ENCODE assay signal across 8 mouse cellular contexts in genomic region chr1:64121559-64122465, GRCm38 (mm10). TPM values are rescaled to one million over a fixed set of nuclear protein-coding genes. Genes with fewer than 3 reads are reported as not detected.
DNase-seq lines count a peak whose midpoint lies in the region; ATAC-seq and TF ChIP-seq lines count a peak whose summit lies in the region.

Gene Klf7 (minus strand): TSS chr1:64122282.

- TF ChIP-seq CTCF in heart, adult 2 months (IDR thresholded peaks at IDR 0.05) = peak; percentile 63

- H3K36me3 ChIP-seq in embryonic facial prominence, embryonic 14.5 days (ENCODE audit: control insufficient read depth, insufficient read depth, low read length) = no peaks in the 10 kb centered on the region
- peaks cover 9% of the 10 kb centered on the region for H3K36me3 ChIP-seq in heart, adult 2 months (ENCODE audit: control insufficient read depth, insufficient read depth, low read length)
- H3K36me3 ChIP-seq in limb, embryonic 13.5 days = no peaks in the 10 kb centered on the region
- no peaks in the 10 kb centered on the region for H3K36me3 ChIP-seq in midbrain, embryonic 16.5 days (ENCODE audit: control insufficient read depth, insufficient read depth, low read length)

- peak within 1 kb of the TSS; percentile 62 for H3K4me3 ChIP-seq in embryonic facial prominence, embryonic 14.5 days (ENCODE audit: low read depth, low read length)
- H3K4me3 ChIP-seq in heart, adult 2 months = peak within 1 kb of the TSS; percentile 86
- peak within 1 kb of the TSS; percentile 71 for H3K4me3 ChIP-seq in limb, embryonic 13.5 days
- peak within 1 kb of the TSS; percentile 69 for H3K4me3 ChIP-seq in midbrain, embryonic 16.5 days (ENCODE audit: low read depth, low read length)

- intact Hi-C loops in heart, adult 2 months (cut with DNase I) = loop anchor here (1.0 to 10.0 kb wide), 9 partner anchors 70 to 387 kb away; partner anchors contain the start of genes 4933402D24Rik, Fastkd2 and Mdh1b

- WGBS in embryonic facial prominence, embryonic 14.5 days = under 1% methylated on average over 43 of the region's 82 CpGs
- WGBS in heart, adult 2 months = under 1% methylated on average over 82 of the region's 82 CpGs
- under 1% methylated on average over 75 of the region's 82 CpGs for WGBS in limb, embryonic 13.5 days
- WGBS in midbrain, embryonic 16.5 days = under 1% methylated on average over 81 of the region's 82 CpGs

- peak within 1 kb of the TSS; percentile 100 for H3K27ac ChIP-seq in embryonic facial prominence, embryonic 14.5 days (replicated peaks; ENCODE audit: low read depth, low read length)
- H3K27ac ChIP-seq in heart, adult 2 months = peak within 1 kb of the TSS; percentile 100
- peak within 1 kb of the TSS; percentile 100 for H3K27ac ChIP-seq in limb, embryonic 13.5 days
- peak within 1 kb of the TSS; percentile 100 for H3K27ac ChIP-seq in midbrain, embryonic 16.5 days (ENCODE audit: low read length)

- ATAC-seq in embryonic facial prominence, embryonic 14.5 days (ENCODE audit: low read depth) = peak; percentile 96
- ATAC-seq in limb, embryonic 13.5 days (ENCODE audit: low FRiP score, low read depth) = peak; percentile 99
- peak; percentile 98 for ATAC-seq in midbrain, embryonic 16.5 days

- peak within 1 kb of the TSS; percentile 87 for H3K4me2 ChIP-seq in embryonic facial prominence, embryonic 14.5 days (ENCODE audit: low read depth, low read length)
- peak within 1 kb of the TSS; percentile 78 for H3K4me2 ChIP-seq in limb, embryonic 13.5 days (replicated peaks)
- H3K4me2 ChIP-seq in midbrain, embryonic 16.5 days (ENCODE audit: low read length) = peak within 1 kb of the TSS; percentile 74

- peaks cover 1% of the 10 kb centered on the region for H3K79me2 ChIP-seq in heart, adult 2 months (replicated peaks; ENCODE audit: control insufficient read depth, insufficient read depth, low read length)

- peak within 1 kb of the TSS; percentile 96 for H3K9ac ChIP-seq in embryonic facial prominence, embryonic 14.5 days (ENCODE audit: low read depth, low read length)
- H3K9ac ChIP-seq in heart, adult 2 months (ENCODE audit: low read depth, low read length) = peak within 1 kb of the TSS; percentile 97
- H3K9ac ChIP-seq in limb, embryonic 13.5 days = peak within 1 kb of the TSS; percentile 99
- H3K9ac ChIP-seq in midbrain, embryonic 16.5 days (ENCODE audit: low read depth, low read length) = peak within 1 kb of the TSS; percentile 100

- peak; percentile 88 for TF ChIP-seq EP300 in heart, adult 2 months (IDR thresholded peaks at IDR 0.05; ENCODE audit: insufficient read depth, low read depth, low read length)

- H3K9me3 ChIP-seq in embryonic facial prominence, embryonic 14.5 days (ENCODE audit: control insufficient read depth, low read length) = no peaks in the 10 kb centered on the region
- no peaks in the 10 kb centered on the region for H3K9me3 ChIP-seq in limb, embryonic 13.5 days
- H3K9me3 ChIP-seq in midbrain, embryonic 16.5 days (replicated peaks; ENCODE audit: control insufficient read depth, low read length, poor library complexity, severe bottlenecking) = no peaks in the 10 kb centered on the region

- H3K27me3 ChIP-seq in embryonic facial prominence, embryonic 14.5 days (replicated peaks; ENCODE audit: control insufficient read depth, insufficient read depth, low read length) = no peaks in the 10 kb centered on the region
- no peaks in the 10 kb centered on the region for H3K27me3 ChIP-seq in heart, adult 2 months (ENCODE audit: control insufficient read depth, insufficient read depth, low read length)
- no peaks in the 10 kb centered on the region for H3K27me3 ChIP-seq in limb, embryonic 13.5 days
- no peaks in the 10 kb centered on the region for H3K27me3 ChIP-seq in midbrain, embryonic 16.5 days (ENCODE audit: control insufficient read depth, insufficient read depth, low read depth, low read length)

- peak; percentile 100 for DNase-seq in 3134 (ENCODE audit: extremely low read depth, insufficient read length, low spot score)
- peak; percentile 72 to 94 for DNase-seq in adrenal gland, postnatal 4 days (ENCODE audit: low spot score in 2 of 2)
- peak; percentile 100 for DNase-seq in embryonic facial prominence, embryonic 14.5 days (ENCODE audit: low spot score)
- peak; percentile 97 to 99 for DNase-seq in heart, adult 2 months
- peak; percentile 97 to 99 for DNase-seq in kidney, adult 8-10 months
- DNase-seq in spleen, postnatal 10 days (ENCODE audit: low spot score in 2 of 2) = peak; percentile 78 to 91

- peak; percentile 92 for TF ChIP-seq POLR2A in heart, adult 2 months (IDR thresholded peaks at IDR 0.05; ENCODE audit: insufficient read depth, low read depth, low read length)

- peaks cover 21% of the 10 kb centered on the region for H3K4me1 ChIP-seq in embryonic facial prominence, embryonic 14.5 days (ENCODE audit: control insufficient read depth, insufficient read depth, low read length)
- peaks cover 6% of the 10 kb centered on the region for H3K4me1 ChIP-seq in heart, adult 2 months (ENCODE audit: control insufficient read depth, insufficient read depth, low read length)
- H3K4me1 ChIP-seq in limb, embryonic 13.5 days = peaks cover 32% of the 10 kb centered on the region
- peaks cover 21% of the 10 kb centered on the region for H3K4me1 ChIP-seq in midbrain, embryonic 16.5 days (ENCODE audit: control insufficient read depth, insufficient read depth, low read length)

RNA-seq across cellular contexts. Expression of gene Klf7, which starts in this region (rescaled TPM):
- total RNA-seq in adrenal gland, postnatal 4 days (2021) = 10 to 100 TPM; 23.3 to 29.2 TPM
- 26.1 and 27.7 TPM in 2 replicates for polyA plus RNA-seq in embryonic facial prominence, embryonic 14.5 days (2014; fragmentation: Nextera tagmentation; extraction: Ambion mirVana)
- total RNA-seq in heart, adult 2 months (2021) = 10 to 100 TPM; 18.4 to 18.9 TPM
- polyA plus RNA-seq in heart, adult 2 months (2012; rRNA removed) = 10.3 and 15.7 TPM in 2 replicates
- 20.0 and 21.7 TPM in 2 replicates for polyA plus RNA-seq in limb, embryonic 13.5 days (2015; fragmentation: Nextera tagmentation; extraction: Ambion mirVana)
- 130 and 135 TPM in 2 replicates for polyA plus RNA-seq in midbrain, embryonic 16.5 days (2015; fragmentation: Nextera tagmentation; extraction: Ambion mirVana)

Comparison
In these comparisons a context has a peak if more than half of its experiments do, and no peak if none do; other contexts are left out.
1. Peak in every context shown above with its lines: DNase-seq, ATAC-seq, H3K4me3 ChIP-seq and H3K27ac ChIP-seq.